Mouse (Mus musculus) CH12.LX (cell line): ENCODE data around the gene Snapc1.

Experiments
- CTCF ChIP-seq, 2 experiments: IDR thresholded peaks in 1 of 2; conservative IDR thresholded peaks in 1 of 2; 2 replicates each; pipeline ENCODE4 v1.5.1; 2011 to 2012; ENCODE audit warnings: low read depth in 2 of 2, low read length in 2 of 2, improper control_type of control experiment in 1 of 2, inconsistent platforms in 1 of 2, mild to moderate bottlenecking in 1 of 2, moderate library complexity in 1 of 2
- JUN ChIP-seq: IDR thresholded peaks from 2 replicates; pipeline ENCODE4 v1.6.1; 2011; ENCODE audit warnings: low read depth, mild to moderate bottlenecking, low read length, improper control_type of control experiment, moderate library complexity; ENCODE audit not compliant: insufficient read depth
- JUND ChIP-seq: conservative IDR thresholded peaks from 2 replicates; pipeline ENCODE4 v1.6.1; 2011; ENCODE audit warnings: low read depth, low read length, improper control_type of control experiment
- MAZ ChIP-seq: IDR thresholded peaks from 2 replicates; pipeline ENCODE4 v1.6.1; 2012; ENCODE audit warnings: low read depth, mild to moderate bottlenecking, inconsistent platforms, low read length, improper control_type of control experiment, moderate library complexity
- NRF1 ChIP-seq: IDR thresholded peaks from 2 replicates; pipeline ENCODE4 v1.6.1; 2014; ENCODE audit warnings: low read depth, mild to moderate bottlenecking, inconsistent platforms, low read length, improper control_type of control experiment, moderate library complexity
- POLR2A ChIP-seq: IDR thresholded peaks from 2 replicates; pipeline ENCODE4 v1.6.1; 2011; ENCODE audit warnings: low read depth, mild to moderate bottlenecking, improper control_type of control experiment, low read length
- POLR2AphosphoS2 ChIP-seq: IDR thresholded peaks from 2 replicates; pipeline ENCODE4 v1.6.1; 2011; ENCODE audit warnings: low read depth, low read length, improper control_type of control experiment
- RAD21 ChIP-seq: IDR thresholded peaks from 2 replicates; pipeline ENCODE4 v1.6.1; 2011; ENCODE audit warnings: low read depth, mild to moderate bottlenecking, low read length, improper control_type of control experiment, moderate library complexity
- RCOR1 ChIP-seq: conservative IDR thresholded peaks from 2 replicates; pipeline ENCODE4 v1.6.1; 2012; ENCODE audit warnings: low read depth, mild to moderate bottlenecking, inconsistent platforms, low read length, improper control_type of control experiment
- SMC3 ChIP-seq: IDR thresholded peaks from 2 replicates; pipeline ENCODE4 v1.6.1; 2011; ENCODE audit warnings: low read depth, low read length, improper control_type of control experiment
- TCF12 ChIP-seq: IDR thresholded peaks from 2 replicates; pipeline ENCODE4 v1.6.1; 2014; ENCODE audit warnings: low read depth, mild to moderate bottlenecking, inconsistent platforms, low read length, improper control_type of control experiment
- ZMIZ1 ChIP-seq: IDR thresholded peaks from 2 replicates; pipeline ENCODE4 v1.6.1; 2012; ENCODE audit warnings: low read depth, mild to moderate bottlenecking, inconsistent platforms, low read length, improper control_type of control experiment
- ZNF384 ChIP-seq: IDR thresholded peaks from 2 replicates; pipeline ENCODE4 v1.6.1; 2012; ENCODE audit warnings: low read depth, low read length, improper control_type of control experiment, inconsistent platforms

DNA sequence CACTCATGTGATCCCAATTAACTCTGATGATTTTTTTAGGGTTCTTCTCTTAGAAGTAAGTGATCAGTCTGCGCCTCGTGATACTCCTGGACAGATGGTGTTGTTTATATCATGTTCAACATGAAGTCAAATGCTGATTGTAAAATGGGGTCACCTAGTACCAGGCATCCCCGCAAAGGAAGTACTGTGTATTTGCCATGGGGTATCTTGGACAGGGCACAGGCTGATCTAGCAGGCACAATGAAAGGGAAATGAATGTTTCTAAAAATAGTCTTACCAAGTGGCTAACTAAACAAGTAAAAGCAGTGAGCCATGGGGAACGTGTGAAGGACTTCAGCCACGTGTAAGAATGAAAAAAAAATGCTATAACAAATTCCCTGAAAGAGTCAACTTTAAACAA, 9.5 kb upstream of the Snapc1 start:
- no peak for TF ChIP-seq POLR2A
- TF ChIP-seq SMC3 = no peak
- no peak for TF ChIP-seq RCOR1
- no peak for TF ChIP-seq TCF12
- no peak for TF ChIP-seq CTCF (conservative IDR thresholded peaks at IDR 0.05 in 1 of 2, IDR thresholded peaks at IDR 0.05 in 1 of 2; ENCODE audit: low read depth in 2 of 2, low read length in 2 of 2)
- no peak for TF ChIP-seq NRF1
- TF ChIP-seq MAZ = no peak
- TF ChIP-seq RAD21 = no peak
- TF ChIP-seq ZMIZ1 = no peak
- TF ChIP-seq ZNF384 = no peak
- no peak for TF ChIP-seq POLR2AphosphoS2
- TF ChIP-seq JUN = no peak
- TF ChIP-seq JUND = no peak
